18 mouse cellular contexts compared by ENCODE assay signal in genomic region chr19:41711665-41712064, GRCm38 (mm10).
"Had no signal": no experiment of that assay in that cellular context is flagged by ENCODE, and none has a peak within 500 bp of the region (broad histone marks: within the 10 kb centered on the region; RNA-seq: fewer than 3 reads in every experiment).

No protein-coding gene starts in this region.

- H3K27ac ChIP-seq: midbrain, embryonic 13.5 days; neural tube, embryonic 15.5 days had no signal

- H3K9me3 ChIP-seq: midbrain, embryonic 13.5 days; neural tube, embryonic 13.5 days; neural tube, embryonic 15.5 days had no signal

- H3K4me3 ChIP-seq: midbrain, embryonic 13.5 days; myocyte; neural tube, embryonic 13.5 days; neural tube, embryonic 15.5 days had no signal

- ATAC-seq: midbrain, embryonic 13.5 days; midbrain, embryonic 16.5 days had no signal

- H3K4me2 ChIP-seq: lung, embryonic 14.5 days; midbrain, embryonic 11.5 days; midbrain, embryonic 13.5 days; neural tube, embryonic 13.5 days; neural tube, embryonic 15.5 days had no signal

- DNase-seq: lung, adult 18-20 months; lung, embryonic 14.5 days; lung, postnatal 10 days; lung, postnatal 4 days; retina, postnatal 1 day; right cerebral cortex, adult 18-20 months; right cerebral cortex, postnatal 25 days; right cerebral cortex, postnatal 4 days; spleen, adult 18-20 months; thymus, adult 18-20 months; thymus, postnatal 14 days; thymus, postnatal 36 days had no signal

- H3K27me3 ChIP-seq: neural tube, embryonic 13.5 days; neural tube, embryonic 15.5 days had no signal

- H3K36me3 ChIP-seq: midbrain, embryonic 13.5 days; neural tube, embryonic 13.5 days; neural tube, embryonic 15.5 days had no signal

- H3K9ac ChIP-seq: lung, embryonic 14.5 days; midbrain, embryonic 13.5 days; neural tube, embryonic 13.5 days; neural tube, embryonic 15.5 days had no signal
